Mouse (Mus musculus) embryonic stem cell, embryonic (primary cell): ENCODE results near the gene Slc15a1.

Source experiments
- CTCF ChIA-PET, 4 experiments: fragments of 300-600 bp in 2 of 4; fragments of 350-600 bp in 2 of 4; sonication (Branson Sonifier 250); formaldehyde crosslinking; loops; one replicate each; lab custom pipeline; 2022; ENCODE audit warnings: inconsistent platforms in 2 of 4; lab: Charles Lee
- POLR2A ChIA-PET, 4 experiments: fragments of 300-600 bp in 2 of 4; fragments of 350-600 bp in 2 of 4; sonication (Branson Sonifier 250); formaldehyde crosslinking; loops; one replicate each; lab custom pipeline; 2022; ENCODE audit warnings: antibody characterized with exemption in 4 of 4, inconsistent platforms in 1 of 4; lab: Charles Lee

Slc15a1 gene

DNA sequence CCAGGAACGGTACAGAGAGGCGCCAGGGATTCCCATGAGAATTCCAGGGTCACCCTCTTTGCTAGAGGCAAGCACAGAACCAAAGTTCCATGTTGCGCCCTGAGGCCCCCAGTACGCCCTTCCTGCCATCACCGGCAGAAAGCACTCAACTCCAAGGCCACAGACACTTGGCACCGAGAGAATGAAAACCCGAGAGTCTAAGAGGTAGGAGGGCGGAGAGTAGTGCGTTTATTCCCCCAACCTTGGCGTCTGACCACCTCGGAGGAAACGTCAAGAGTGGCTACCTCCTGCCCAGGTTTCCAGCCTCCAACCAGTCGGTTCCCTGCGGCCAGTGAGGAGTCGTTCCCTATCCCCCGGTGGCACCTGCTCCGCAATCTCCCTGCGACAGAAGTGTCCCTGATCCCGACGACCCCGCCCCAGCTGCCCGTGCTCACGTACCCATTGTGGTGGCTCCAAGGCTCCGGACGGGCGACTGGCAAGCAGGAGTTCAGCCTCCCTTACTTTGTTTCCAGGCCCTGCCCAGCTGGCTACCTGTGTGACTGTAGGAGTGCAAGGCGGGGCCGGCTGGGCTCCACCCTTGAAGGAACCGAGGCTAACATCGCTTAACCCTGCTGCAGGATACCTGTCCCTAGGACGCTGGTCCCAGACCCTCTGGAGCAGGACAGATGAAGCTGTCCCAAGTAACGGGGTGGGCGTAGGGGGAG, at the start of gene Slc15a1:
Slc15a1 (minus strand) TSS at position 472 of the 704 bp plus-strand sequence.
- ChIA-PET POLR2A (interaction anchor here in 3 of 4 experiments (0.6 to 4.9 kb wide), 24 partner anchors 7 to 911 kb away, joined by 3 to 46 read pairs (median 5); partner anchors contain the start of gene Dock9 (in 1 of the 3)), CTCF (interaction anchor here in 1 of 4 experiments (0.8 to 1.4 kb wide), 2 partner anchors 50 to 101 kb away, joined by 3 to 4 read pairs; no protein-coding TSS in a partner anchor)

- ChIA-PET CTCF (no interaction called here), POLR2A (no interaction called here)
Measured at GRCm38 (mm10) chr14:121553785-121554184, 48.7 kb upstream of the Slc15a1 start.

GRCm38 (mm10) chr14:121552586-121552985, 47.5 kb upstream of the Slc15a1 start:
- ChIA-PET POLR2A (no interaction called here), CTCF (no interaction called here)

DNA sequence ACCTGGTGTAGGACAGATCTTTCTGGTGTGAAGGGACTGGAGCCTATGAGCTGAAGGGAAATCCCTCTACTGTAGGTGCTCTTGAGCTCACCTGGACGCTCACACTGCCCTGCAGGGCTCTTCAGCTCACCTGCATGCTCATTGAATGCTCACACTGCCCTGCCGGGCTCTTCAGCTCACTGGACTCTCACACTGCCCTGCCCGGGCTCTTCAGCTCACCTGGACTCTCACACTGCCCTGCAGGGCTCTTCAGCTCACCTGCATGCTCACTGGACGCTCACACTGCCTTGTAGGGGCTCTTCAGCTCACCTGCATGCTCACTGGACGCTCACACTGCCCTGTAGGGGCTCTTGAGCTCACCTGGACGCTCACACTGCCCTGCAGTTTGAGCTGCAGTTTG, 44.8 kb upstream of the Slc15a1 start:
- ChIA-PET CTCF (interaction anchor here in 1 of 4 experiments (1.0 kb wide), 1 partner anchor 40 kb away, joined by 3 read pairs; no protein-coding TSS in a partner anchor), POLR2A (interaction anchor here in 3 of 4 experiments (0.7 to 7.3 kb wide), 9 partner anchors 7 to 309 kb away, joined by 3 to 35 read pairs (median 3); partner anchors contain the start of gene Slc15a1 (in 1 of the 3))

GRCm38 (mm10) chr14:121547745-121548144, 42.7 kb upstream of the Slc15a1 start:
- CTCF ChIA-PET: interaction anchor here (0.5 to 1.6 kb wide), 8 partner anchors 9 to 591 kb away, joined by 3 to 4 read pairs (median 3); no protein-coding TSS in a partner anchor
- POLR2A ChIA-PET: interaction anchor here (0.5 to 7.3 kb wide), 18 partner anchors 9 to 637 kb away, joined by 3 to 35 read pairs (median 4); partner anchors contain the start of genes Slc15a1 (in 3 of the 4) and Ipo5 (in 1 of the 4)

GRCm38 (mm10) chr14:121546621-121547020, 41.6 kb upstream of the Slc15a1 start:
- POLR2A ChIA-PET: interaction anchor here in 3 of 4 experiments (1.6 to 7.3 kb wide), 4 partner anchors 13 to 41 kb away, joined by 3 to 35 read pairs (median 8); partner anchors contain the start of gene Slc15a1 (in 2 of the 3)

DNA sequence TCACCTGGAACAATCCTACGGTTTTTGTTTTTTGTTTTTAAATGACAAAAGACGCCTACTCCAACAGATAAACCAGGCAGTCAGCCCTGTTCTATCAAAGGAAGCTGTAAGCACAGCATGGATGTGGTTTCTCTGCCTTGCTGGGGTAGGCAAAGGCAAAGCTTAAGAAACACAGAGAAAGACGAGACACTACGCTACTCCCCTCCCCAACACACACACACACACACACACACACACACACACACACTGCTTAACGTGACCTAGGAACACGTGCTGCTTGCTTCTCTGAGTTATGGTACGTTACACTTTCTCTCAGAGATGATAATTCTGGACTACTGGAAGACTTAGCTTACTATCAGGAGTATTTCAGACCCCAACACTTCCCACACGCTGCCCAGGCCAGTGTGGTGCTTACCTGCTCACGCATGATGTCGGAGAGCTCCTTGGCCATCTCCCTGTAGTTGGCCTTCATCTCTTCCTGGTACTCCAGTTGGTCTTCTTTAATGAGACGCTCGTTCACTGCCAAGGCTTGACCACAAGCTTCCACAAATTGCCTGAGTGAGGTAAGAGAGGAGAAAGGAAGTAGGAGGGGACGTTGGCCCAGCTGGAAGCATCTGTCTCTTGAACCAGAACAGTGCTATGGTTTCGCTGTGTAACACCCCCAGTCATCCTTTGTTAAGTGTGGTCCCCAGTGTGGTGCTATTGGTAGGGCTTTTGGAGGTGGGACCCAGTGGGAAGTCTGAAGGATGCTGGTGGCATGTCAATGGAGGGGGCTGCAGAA, 40.7 kb upstream of the Slc15a1 start:
- ChIA-PET POLR2A (interaction anchor here in 3 of 4 experiments (0.6 to 7.3 kb wide), 11 partner anchors 15 to 1334 kb away, joined by 3 to 35 read pairs (median 3); partner anchors contain the start of gene Slc15a1 (in 2 of the 3)), CTCF (interaction anchor here in 3 of 4 experiments (0.6 to 1.0 kb wide), 5 partner anchors 10 to 703 kb away, joined by 3 to 6 read pairs (median 4); no protein-coding TSS in a partner anchor)

More at GRCm38 (mm10) chr14:121546621-121547020, 41.6 kb upstream of the Slc15a1 start:
- CTCF ChIA-PET: interaction anchor here in 1 of 4 experiments (0.8 kb wide), 1 partner anchor 40 kb away, joined by 3 read pairs; no protein-coding TSS in a partner anchor

GRCm38 (mm10) chr14:121541262-121541661, 36.2 kb upstream of the Slc15a1 start:
- CTCF ChIA-PET: no interaction called here
- POLR2A ChIA-PET: interaction anchor here in 1 of 4 experiments (0.6 kb wide), 1 partner anchor 55 kb away, joined by 3 read pairs; no protein-coding TSS in a partner anchor

- ChIA-PET POLR2A (no interaction called here), CTCF (no interaction called here)
Measured at GRCm38 (mm10) chr14:121534501-121534900, 29.4 kb upstream of the Slc15a1 start.

- ChIA-PET CTCF (interaction anchor here in 1 of 4 experiments (0.5 kb wide), 1 partner anchor 133 kb away, joined by 4 read pairs; no protein-coding TSS in a partner anchor), POLR2A (interaction anchor here in 1 of 4 experiments (1.4 kb wide), 1 partner anchor 14 kb away, joined by 3 read pairs; no protein-coding TSS in a partner anchor)
Measured at GRCm38 (mm10) chr14:121530853-121531252, 25.8 kb upstream of the Slc15a1 start.

- POLR2A ChIA-PET: interaction anchor here in 2 of 4 experiments (0.5 to 0.7 kb wide), 2 partner anchors 31 to 192 kb away, joined by 3 read pairs; no protein-coding TSS in a partner anchor
Measured at GRCm38 (mm10) chr14:121527883-121528282, 22.8 kb upstream of the Slc15a1 start.

DNA sequence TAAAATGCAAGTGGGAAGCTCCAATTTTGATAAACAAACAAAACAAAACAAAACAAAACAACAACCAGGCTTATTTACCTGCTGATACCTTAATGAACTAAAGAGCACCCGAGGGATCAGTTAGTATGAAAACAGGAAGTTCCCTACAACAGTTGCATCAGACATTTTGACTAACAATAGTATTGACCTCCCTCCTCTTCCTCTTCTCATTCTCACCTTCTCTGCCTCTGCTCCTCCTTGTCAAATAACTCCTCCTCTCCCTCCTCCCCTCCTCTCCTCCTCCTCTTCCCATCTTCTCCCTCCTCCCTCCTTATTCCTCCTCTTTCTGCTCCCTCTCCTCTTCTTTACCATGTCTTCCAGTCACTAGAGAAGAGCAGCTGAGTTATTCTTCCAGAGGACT, 22.1 kb upstream of the Slc15a1 start:
- ChIA-PET POLR2A (no interaction called here), CTCF (no interaction called here)

More at GRCm38 (mm10) chr14:121527883-121528282, 22.8 kb upstream of the Slc15a1 start:
- CTCF ChIA-PET: interaction anchor here in 1 of 4 experiments (0.6 kb wide), 1 partner anchor 73 kb away, joined by 5 read pairs; no protein-coding TSS in a partner anchor

GRCm38 (mm10) chr14:121521709-121522108, 16.7 kb upstream of the Slc15a1 start:
- ChIA-PET CTCF (no interaction called here), POLR2A (no interaction called here)

DNA sequence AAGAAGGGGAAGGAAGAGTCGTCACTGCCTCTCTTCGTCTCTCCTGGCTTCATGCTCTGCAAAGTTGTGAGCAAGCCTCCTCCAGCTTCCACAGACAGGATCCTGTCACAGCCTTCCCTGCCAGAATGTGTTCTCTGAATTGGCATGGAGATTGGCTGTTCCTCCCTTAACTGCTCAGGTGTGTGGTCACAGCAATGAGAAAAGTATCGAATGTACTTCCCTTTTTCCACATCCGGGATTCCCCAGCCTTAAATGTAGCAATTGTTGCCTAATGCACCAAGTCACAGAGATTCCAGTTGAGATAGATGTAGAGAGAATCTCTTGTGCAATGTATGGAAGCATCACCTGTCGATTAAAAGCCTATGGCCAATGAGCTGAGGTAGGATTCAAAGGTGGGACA, 11.8 kb upstream of the Slc15a1 start:
- POLR2A ChIA-PET: interaction anchor here in 1 of 4 experiments (1.0 kb wide), 1 partner anchor 10 kb away, joined by 3 read pairs; no protein-coding TSS in a partner anchor
- CTCF ChIA-PET: no interaction called here

DNA sequence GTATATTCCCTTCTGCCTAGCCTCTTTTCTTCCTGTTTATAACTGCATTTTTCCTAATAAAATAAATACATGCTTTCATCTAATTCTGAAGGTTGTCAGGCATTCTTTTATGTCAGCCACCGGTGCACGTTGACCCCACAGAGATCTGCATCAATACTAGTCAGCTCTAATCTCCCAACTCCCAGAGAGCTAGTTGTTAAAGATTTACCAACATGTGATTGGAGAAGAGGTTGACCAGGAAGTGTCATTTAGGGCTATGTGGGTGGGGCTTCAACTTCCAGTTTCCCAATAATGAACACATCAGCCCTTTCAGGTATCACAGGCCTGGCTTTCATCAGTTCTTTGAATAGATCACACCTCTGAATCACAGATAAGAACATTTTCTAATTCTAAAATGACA, 3.9 kb upstream of the Slc15a1 start:
- POLR2A ChIA-PET: interaction anchor here in 1 of 4 experiments (0.5 to 0.6 kb wide), 2 partner anchors 19 to 265 kb away, joined by 3 read pairs; no protein-coding TSS in a partner anchor
- CTCF ChIA-PET: no interaction called here

DNA sequence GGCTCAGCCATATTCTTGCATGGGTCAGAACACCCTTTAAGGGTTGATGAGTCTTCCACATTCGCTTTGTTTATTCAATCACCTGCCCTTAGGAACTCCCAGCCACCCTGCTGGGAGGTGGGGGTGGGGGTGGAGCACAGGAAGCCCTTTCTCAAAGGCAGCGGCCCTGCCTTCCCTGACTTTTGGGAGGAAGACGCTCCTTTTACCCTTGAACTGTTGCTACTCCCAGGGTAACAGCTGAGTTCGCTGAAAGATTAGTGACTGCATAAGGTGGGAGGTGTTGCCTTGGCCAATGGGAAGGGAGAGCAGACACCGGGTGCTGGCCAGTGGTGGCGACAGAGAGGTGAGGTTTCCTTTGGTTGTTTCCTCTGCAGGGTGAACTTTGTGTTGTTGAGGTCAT, 1.3 kb upstream of the Slc15a1 start:
- ChIA-PET POLR2A (interaction anchor here (0.6 to 4.9 kb wide), 47 partner anchors 9 to 1005 kb away, joined by 3 to 46 read pairs (median 4); partner anchors contain the start of gene Dock9 (in 1 of the 4)), CTCF (interaction anchor here (0.5 to 1.5 kb wide), 10 partner anchors 19 to 466 kb away, joined by 3 to 5 read pairs (median 3); no protein-coding TSS in a partner anchor)

DNA sequence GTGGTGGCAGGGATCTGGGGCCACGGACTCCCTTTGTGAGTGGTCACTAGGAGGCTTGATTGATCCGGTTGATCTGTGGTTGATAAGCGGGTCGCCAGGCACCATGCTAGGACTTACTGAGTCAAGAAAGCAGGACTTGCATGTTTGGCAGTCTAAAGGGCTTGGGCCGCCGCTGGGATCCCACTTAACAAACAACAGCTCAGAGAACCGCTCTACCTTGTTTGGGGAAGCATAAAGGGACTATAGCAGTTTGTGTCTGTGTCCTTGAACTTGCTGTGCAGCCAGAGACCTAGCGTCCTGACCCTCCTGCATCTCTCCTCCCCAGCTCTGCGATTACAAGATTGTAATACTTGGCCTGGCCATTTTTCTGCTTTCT, 421 bp upstream of the Slc15a1 start:
- ChIA-PET CTCF (interaction anchor here in 2 of 4 experiments (0.6 to 1.4 kb wide), 4 partner anchors 51 to 80 kb away, joined by 3 to 5 read pairs (median 4); no protein-coding TSS in a partner anchor), POLR2A (interaction anchor here in 3 of 4 experiments (0.6 to 4.9 kb wide), 29 partner anchors 8 to 910 kb away, joined by 3 to 46 read pairs (median 5); partner anchors contain the start of gene Dock9 (in 1 of the 3))
